Mouse (Mus musculus): ENCODE results near the gene Nrm.

Nrm gene

DNA sequence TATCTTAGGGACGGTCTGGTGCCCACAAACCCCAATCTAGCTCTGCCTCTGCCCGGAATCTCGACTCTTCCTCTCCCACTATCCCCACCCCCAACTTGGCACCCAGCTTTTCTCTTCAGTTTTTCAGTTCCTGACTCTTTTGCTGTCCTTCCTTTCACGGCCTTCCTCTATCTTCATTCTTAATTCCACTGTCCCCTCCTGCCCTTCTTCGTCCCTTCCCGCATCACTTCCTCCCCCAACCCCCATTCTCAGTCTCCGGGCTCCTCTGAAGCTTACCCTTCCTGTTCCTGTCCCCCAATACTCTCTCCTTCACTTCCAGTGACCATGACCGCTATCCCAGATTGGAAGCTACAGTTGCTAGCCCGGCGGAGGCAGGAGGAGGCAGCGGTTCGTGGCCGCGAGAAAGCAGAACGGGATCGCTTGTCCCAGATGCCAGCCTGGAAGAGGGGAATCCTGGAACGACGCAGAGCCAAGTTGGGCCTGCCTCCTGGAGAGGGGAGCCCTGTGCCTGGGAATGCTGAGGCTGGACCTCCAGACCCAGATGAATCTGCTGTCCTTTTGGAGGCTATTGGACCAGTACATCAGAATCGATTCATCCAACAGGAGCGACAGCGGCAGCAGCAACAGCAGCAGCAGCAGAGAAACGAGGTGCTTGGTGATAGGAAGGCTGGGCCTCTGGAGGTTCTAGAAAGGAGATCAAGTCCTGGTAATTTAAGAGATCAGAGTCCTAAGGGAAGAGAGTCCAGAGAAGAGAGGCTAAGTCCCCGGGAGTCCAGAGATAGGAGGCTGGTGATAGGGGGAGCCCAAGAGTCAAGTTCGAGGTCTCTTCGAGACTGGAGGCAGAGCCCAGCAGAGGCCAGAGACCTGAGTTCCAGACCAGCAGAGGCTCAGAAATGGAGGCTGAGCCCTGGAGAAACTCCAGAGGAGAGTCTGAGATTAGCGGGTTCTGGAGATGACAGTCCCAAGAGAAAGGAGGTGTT is 6.1 kb downstream of the Nrm start:
- no peak for DNase-seq (ENCODE audit: low spot score)

DNA sequence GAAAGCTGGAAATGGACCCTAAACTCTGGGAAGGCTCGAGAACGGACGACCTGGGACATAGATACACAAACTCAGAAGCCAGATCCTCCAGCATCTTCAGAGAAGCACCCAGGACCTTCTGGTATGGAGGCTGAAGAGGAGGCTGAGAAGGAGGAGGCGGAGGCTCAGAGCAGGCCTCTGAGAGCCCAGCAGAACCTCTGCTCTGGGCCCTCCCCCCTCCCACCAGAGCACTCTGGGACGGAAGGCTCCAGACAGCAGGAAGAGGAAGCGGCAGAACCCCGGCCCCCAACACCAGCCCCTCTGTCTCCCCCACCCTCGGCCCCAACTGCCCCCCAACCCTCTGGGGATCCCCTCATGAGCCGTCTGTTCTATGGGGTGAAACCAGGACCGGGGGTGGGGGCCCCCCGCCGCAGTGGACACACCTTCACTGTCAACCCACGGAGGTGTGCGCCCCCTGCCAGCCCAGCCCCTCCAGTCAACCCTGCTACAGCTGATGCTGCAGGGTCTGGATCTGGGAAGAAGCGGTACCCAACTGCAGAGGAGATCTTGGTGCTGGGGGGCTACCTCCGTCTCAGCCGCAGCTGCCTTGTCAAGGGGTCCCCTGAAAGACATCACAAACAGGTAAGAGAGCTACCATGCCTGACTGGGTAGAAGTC is 7.2 kb downstream of the Nrm start:
- no peak for DNase-seq (ENCODE audit: low spot score)

GRCm38 (mm10) chr17:35868961-35869345 is 7.8 kb downstream of the Nrm start:
- no peak for DNase-seq (ENCODE audit: low spot score)

DNA sequence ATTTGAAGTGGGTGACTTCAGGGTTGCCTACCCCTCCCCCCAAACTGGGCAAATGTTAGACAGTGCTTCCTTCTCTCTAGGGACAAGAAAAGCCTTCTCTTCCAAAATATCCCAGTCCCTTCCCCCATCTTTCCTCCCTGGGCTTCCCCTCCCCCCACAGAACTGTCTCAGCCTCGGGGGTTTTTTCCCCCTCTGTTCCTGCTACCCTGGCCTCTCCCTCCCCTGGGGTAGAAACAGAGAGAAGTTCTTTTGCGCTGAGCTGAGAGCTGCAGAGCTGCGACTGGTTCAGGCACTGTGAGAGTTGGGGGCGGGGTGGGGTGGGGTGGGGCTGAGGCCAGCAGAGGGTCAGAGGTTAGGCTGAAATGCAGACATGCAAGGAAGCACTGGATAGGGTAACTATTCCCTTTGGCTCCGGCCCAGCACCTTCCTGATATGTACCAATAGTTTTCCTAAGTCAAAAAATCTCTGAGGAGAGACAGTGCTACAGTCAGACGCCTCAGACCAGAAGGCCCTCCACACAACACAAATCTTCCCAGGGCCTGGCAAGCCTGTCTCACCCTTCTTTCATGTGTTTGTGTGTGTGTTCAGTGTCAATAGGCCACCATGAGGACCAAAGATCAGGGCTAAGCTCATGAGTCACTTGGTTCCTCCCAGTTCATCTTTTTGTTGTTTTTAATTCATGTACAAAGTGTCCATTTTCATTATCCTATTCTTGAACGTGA is 8.4 kb downstream of the Nrm start:
- no peak for DNase-seq (ENCODE audit: low spot score)

DNA sequence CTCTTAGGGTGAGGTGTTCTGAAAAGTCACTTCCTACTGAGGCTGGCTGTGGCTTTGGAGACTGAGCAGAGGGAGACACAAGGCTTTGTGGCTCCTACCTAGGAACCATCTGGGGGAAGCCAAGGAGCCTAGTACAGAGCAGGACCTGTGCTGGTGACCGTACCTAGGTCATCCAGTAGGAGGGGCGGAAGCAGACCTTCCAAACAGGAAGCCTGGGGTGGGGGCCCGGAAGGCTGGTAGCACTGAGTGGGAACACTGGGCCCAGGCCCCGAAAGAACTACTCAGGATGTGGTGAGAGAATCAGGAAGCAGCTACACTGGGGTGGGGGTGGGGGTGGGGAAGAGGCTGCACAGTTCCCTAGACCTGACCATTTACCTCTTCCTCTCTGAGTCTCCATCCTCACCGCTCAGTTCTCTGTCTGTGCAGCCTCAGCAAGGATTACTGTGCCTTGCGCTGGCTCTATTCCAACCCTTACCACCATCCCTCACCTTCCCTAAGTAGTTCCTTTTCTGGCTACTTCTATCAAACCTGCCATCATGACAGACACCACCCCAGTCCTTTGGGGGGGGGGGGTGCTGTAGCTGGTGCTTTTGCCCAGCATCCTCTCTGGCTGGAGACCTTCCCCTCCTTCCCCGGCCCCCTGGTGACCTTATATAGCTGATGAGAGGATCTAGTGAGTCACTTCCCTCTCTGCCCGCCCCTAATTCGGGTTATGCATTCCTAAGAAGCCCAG is 9.2 kb downstream of the Nrm start:
- no peak for DNase-seq (ENCODE audit: low spot score)

DNA sequence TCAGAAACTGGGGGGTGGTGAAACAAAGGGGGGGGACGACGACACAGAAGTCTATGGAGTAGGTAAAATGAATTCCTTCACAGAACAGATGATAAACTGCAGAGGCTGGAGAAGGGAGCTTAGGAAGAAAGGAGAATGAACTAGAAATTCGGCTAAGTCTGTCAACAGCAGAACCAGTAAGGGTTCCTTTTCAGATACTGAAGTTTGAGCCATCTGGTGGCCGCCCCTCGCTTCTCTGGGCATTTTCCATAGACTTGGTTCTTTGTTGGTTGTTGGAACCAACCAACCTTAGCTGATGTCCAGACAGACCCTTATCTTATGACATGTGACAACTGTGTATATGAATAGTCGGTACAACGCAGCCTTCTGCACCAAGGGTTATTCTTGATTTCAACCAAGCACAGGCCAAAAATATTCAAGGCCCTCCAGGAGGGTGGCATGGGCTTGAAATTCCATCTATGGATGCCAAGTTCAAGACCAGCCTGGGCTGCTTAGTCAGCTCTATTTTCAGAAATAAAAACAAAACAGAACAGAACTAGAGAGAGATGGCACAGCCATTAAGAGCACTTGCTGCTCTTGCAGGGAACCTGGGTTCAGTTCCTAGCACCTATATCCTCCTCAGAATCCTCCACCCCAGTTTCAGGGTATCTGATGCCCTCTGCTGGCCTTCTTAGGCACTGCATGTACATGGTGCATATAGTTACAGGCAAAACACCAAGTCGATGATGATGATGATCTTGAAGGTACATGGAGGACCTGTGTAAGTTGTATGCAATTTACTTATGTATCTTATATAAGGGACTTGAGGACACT is 10.0 kb downstream of the Nrm start:
- DNase-seq (ENCODE audit: low spot score): no peak

DNA sequence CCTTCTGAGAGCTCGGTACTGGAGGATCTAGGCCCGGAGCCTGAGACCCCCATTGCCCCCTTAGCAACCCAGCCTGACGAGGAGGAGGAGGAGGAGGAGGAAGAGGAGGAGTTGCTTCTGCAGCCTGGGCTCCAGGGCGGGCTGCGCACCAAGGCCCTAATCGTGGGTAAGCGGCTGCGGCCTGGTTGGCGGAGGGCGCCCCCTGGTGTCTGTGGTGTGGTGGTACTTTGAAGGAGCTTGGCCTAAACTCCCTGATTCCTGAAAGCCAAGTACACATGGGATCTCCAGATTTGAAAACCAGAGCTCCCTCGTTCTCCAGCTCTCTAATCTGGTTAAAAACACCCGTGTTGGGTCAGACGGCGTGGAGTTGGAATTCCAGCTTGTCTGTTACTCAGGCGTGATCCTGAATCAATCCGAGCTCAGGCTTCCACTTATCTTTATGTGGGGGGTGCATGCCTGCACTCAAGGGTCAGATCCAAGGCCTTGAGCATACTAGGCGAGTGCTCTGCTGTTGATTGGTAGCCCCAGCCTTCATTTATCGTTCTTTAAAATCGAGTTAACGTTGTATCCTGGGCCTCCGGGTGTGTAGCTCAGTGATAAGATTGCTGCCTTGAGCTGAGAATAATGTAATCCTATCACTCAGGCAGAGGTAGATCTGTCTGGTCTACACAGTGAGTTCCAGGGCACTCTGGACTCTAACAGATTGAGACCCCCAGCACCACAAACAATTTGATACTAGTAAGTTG is 12.8 kb downstream of the Nrm start:
- peak; percentile 70 for DNase-seq (ENCODE audit: low spot score)

GRCm38 (mm10) chr17:35874721-35875120 is 13.6 kb downstream of the Nrm start:
- DNase-seq (ENCODE audit: low spot score): no peak

GRCm38 (mm10) chr17:35879245-35880057 is 18.3 kb downstream of the Nrm start, which contains the start of gene Dhx16:
TSS of gene Dhx16 (plus strand) at chr17:35879819.
- DNase-seq (ENCODE audit: low spot score): peak; percentile 89

- DNase-seq (ENCODE audit: low spot score): no peak
Observed at GRCm38 (mm10) chr17:35882924-35883323, 21.8 kb downstream of the Nrm start.

- no peak for DNase-seq (ENCODE audit: low spot score)
Observed at GRCm38 (mm10) chr17:35883777-35884176, 22.7 kb downstream of the Nrm start.

DNA sequence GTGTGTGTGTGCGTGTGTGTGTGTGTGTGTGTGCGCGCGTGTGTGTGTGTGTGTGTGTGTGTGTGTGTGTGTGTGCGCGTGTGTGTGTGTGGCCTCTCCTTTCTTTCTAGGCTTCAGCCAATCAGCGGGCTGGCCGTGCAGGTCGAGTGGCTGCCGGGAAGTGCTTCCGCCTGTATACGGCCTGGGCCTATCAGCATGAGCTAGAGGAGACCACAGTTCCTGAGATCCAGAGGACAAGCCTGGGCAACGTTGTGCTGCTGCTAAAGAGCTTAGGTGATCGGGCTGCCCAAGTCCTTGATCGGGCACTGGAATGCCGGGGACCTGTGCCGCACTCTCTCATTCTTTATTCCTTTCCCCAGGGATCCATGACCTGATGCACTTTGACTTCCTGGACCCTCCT is 26.6 kb downstream of the Nrm start:
- DNase-seq (ENCODE audit: low spot score): no peak

GRCm38 (mm10) chr17:35896781-35897643 is 35.9 kb downstream of the Nrm start, which contains the start of gene 2310061I04Rik:
TSS of gene 2310061I04Rik (minus strand) at chr17:35897431.
- DNase-seq (ENCODE audit: low spot score): peak; percentile 89

DNA sequence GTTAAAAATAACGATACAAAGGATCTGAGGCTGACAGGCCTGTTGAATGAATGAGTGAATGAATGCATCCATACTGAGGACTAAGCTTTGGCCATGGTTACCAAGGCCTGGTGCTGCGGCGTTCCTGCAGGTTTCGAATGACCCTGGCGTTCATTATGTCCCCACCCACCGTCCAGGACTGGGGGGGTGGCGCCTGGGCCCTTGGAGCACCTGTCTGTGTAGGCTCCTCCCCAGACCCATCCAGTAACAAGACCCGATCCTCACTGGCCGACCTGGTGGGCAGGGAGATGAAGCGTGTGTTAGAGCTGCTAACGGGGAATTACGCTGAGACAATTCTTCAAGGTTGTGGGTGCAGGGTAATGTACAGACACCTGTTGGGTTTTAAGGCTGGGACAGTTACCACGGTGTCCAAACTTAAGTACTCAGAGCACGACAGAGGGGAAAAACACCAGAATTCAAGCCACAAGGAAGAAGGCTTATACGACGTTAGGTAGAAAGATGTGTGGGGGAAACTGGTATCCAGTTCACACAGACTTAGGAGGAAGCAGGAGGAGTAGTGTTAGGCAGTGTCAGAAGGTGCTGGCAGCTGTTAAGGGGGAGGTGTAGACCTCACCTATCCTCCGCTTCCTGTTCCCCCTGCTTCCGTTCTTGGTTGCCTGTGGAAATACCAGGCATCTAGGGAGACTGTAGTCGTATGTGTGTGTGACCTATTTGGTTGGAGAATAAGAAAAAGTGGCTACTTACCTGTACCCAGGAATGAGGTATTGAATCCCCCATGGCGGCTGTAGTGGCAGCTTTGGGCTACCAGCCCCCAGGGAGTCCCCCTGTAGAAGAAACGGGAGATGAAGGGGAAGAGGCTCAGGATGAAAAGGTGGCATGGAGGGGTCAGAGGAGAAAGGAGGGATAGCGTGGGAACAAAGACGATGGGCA is 36.8 kb downstream of the Nrm start:
- no peak for DNase-seq (ENCODE audit: low spot score)

- no peak for DNase-seq (ENCODE audit: low spot score)
Observed at GRCm38 (mm10) chr17:35900636-35901035, 39.5 kb downstream of the Nrm start.

DNA sequence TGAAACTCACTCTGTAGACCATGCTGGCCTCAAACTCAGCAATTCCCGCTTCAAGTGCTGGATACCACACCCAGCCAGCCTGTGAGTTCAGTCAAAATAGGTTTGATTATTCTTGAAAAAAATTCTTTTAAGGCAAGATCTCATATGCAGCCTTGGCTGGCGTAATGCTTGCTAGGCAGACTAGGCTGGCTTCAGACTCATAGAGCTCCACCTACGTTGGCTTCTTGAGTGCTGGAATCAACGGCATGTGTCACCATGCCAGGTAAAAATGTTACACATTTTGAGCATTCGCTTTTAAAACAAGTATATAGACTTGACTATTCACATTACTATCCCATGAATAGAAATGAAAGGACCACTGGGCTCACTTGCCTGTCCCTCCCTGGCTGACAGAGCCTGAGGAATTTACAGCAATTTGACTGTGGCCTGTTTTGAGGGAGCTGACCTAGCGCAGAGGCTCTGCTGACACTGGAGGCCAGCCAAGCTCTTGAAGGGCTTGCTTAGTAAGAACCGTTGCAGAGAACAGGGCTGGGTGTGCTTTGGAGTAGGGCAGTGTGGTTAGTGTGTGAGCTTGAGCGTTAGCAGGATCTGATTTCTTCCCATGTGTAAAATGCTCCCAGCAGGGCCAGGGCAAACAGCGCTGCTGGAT is 42.3 kb downstream of the Nrm start:
- no peak for DNase-seq (ENCODE audit: low spot score)

DNA sequence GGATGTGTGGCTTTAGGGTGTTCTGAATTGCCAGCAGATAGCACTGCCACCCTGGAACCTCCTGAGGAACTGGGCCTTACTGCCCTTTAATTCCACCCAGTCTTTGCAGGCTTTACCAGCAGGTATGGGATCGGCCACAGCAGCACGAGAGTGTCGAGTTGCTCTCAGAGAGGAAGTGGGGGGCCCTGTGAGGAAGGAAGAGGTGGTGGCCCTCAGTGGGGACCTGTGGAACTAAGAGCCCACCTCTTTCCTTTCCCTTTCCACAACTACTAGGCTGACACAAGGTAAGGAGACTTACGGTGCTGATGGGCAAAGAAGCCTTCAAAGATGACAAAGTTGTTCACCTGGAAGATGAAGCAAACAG is 42.9 kb downstream of the Nrm start:
- DNase-seq (ENCODE audit: low spot score): no peak
